Mouse (Mus musculus) induced T-regulatory cell, adult 2 months (primary cell): ENCODE results near the gene Gm9913.

ENCODE experiments used
- DNase-seq: peaks from one replicate; pipeline ENCODE4 v3.0.0-alpha.2; 2012; ENCODE audit warnings: low read depth

Gm9913 gene

GRCm38 (mm10) chr2:125496696-125497095, 8.2 kb upstream of the Gm9913 start:
- no peak for DNase-seq

DNA sequence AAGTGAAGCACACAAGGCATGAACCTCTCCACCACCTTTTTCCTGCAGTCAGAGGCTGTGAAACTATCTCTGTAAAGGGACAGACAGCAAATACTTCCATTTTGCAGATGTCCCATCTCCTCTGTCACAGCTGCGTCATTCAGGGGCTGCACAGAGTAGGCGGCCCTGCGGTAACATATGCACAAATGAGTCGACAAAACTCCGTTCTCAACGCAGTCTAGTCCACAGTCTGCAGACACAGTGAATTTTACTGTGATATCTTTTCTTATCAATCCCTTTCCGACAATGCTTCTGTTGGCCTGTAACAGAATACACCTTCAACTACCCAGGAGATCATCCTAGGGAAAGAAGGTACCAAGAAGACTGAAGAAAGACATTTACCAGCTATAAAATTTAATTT, 6.7 kb upstream of the Gm9913 start:
- DNase-seq: no peak

DNA sequence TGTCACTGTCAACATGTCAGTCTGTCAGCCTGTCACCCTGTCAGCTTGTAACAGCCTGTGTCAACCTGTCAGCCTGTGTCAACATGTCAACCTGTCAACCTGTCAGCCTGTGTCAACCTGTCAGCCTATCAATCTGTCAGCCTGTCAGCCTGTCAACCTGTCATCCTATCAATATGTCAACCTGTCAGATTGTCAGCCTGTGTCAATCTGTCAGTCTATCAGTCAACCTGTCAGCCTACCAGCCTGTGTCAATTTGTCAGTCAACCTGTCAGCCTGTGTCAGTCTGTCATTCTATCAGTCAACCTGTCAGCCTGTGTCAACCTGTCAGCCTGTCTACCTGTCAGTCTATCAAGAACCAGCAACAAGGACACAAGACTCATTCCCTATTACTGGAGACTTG, 3.4 kb upstream of the Gm9913 start:
- DNase-seq: no peak

GRCm38 (mm10) chr2:125505746-125506315, 942 bp downstream of the Gm9913 start:
- no peak for DNase-seq

GRCm38 (mm10) chr2:125506316-125507054, 1.6 kb downstream of the Gm9913 start:
- no peak for DNase-seq

DNA sequence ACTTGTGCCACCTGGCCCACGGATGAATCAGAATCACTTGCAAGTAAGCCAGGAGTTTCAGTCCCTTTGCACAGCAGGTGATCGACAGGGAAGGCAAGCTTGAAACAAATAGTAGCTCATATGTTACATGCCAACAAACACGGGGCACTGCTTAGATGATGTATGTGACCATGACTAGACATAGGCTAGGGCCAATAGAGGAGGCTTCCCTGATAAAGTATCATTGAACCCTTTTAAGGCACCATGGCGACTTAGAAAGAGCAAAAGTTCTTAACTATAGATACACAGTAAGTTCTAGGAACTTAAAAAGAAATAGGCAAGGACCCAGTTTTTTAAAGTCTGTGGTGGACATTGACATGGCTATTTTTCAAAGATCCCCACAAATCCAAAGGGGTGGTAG, 3.0 kb downstream of the Gm9913 start, which contains the start of gene Fbn1:
Gene Fbn1 (minus strand): TSS at position 101 of the 400 bp plus-strand sequence.
- DNase-seq: no peak

GRCm38 (mm10) chr2:125508381-125508780, 3.5 kb downstream of the Gm9913 start:
- no peak for DNase-seq

GRCm38 (mm10) chr2:125510752-125511151, 5.9 kb downstream of the Gm9913 start:
- no peak for DNase-seq

GRCm38 (mm10) chr2:125511898-125512297, 7.0 kb downstream of the Gm9913 start:
- no peak for DNase-seq

DNA sequence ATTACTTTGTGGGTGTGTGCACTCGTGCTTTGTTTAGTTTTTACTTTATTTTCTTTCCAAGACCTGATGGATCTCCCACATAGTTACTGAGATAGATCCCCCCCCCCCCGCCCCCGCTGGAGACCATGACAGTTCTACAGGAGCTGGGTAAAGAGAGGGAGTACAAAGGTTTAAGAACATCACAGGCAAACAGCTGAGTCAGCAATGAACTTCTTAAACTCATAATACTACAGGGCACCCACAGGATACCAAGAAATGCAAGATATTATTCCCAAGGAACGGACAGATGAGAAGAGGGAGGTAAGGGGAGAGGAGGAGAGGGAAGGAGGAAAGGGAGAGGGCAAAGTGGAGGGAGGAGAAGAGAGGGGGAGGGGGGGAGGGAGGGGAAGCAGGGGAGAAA, 7.7 kb downstream of the Gm9913 start:
- DNase-seq: no peak

GRCm38 (mm10) chr2:125514391-125514790, 9.5 kb downstream of the Gm9913 start:
- DNase-seq: no peak

- DNase-seq: no peak
Measured at GRCm38 (mm10) chr2:125515291-125516057, 10.6 kb downstream of the Gm9913 start.

- DNase-seq: no peak
Measured at GRCm38 (mm10) chr2:125516594-125516993, 11.7 kb downstream of the Gm9913 start.

DNA sequence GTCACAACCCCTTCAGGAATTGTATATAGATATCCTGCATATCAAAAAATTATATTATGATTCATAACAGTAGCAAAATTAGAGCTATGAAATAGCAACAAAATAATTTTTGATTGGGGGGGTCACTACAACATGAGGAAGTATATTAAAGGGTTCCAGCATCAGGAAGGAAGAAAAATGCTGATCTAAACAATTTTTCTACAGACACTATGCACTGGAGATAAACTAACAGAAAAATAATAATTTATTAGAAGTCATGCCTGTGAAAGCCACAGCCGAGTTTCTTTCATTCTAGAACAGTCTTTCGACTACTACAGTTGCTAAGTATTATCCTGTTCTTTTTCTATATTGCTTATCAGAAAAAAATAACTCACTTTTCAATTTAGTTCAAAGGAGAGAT, 20.6 kb downstream of the Gm9913 start:
- DNase-seq: no peak

DNA sequence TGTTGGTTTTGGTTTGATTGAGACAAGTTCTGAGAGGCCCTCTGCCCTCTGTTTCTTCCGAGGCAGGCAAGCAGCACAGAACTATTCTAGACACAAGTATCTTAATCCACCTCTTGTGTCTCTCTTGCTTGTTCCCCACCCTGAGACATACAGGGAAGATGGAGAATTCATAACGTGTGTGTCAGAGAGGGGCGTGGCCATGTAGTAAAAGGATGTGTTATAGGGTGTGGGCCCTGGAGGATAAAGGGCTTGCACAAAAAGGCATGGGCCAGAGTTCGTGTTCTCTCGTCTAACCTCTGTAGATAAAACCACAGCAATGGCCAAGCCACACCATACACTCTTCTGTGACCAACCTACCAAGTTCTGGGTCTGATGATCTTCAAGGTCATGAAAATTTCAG, 21.7 kb downstream of the Gm9913 start:
- DNase-seq: no peak

- DNase-seq: no peak
Measured at GRCm38 (mm10) chr2:125530665-125531064, 25.8 kb downstream of the Gm9913 start.

DNA sequence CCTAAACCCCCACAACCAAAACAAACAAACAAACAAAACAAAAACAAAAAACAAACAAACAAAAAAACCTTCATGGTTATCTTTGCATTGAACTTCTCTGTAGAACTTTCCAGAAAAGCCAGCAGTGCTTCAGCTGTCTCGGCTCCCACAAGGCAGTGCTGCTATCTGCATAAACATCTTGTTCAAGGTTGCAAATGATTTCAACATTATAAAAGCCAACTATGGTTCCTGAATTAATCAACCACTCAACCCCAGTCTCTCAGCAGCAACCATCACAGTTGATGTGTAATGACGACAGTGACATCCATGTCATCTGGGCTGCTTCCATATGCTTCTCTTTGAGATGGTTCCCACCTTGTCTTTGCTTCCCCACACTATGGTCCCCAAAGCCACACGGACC, 34.8 kb downstream of the Gm9913 start:
- DNase-seq: no peak

DNA sequence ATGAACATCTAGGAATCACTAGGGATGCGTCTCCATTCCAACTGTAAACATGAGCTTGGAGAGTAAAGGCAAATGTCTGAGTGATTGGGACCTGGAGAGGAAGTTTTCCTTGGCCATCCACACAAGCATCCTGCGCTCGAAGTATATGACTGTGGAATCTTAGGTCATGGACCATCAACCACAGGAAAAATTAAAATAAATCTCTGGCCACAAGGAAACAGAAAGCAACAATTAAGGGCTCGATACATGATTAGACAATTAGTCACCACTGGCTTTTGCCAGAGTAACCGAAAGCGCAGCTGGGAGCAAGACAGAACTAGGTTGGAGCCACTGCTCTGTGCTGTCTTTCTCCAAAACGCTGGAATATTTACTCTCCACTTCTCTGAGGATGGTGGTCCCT, 35.7 kb downstream of the Gm9913 start:
- DNase-seq: no peak

DNA sequence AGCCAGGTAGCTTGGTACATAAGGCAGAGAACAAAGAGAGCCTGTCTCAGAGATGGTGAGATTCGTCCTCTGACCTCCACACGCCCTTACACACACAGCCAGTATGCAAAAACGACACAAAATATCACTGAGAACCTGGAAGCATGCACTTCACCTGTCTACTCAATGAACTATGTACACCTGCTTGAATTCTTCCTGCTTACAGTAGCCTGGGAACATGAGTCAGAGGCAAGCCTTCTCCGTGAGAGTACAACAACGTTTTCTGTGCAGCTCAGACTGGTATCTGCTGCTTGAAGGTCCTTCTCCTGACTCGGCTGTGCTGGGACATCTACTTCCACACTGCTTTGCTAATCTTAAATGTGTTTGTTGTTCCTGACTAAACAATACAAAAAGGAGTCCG, 36.6 kb downstream of the Gm9913 start:
- DNase-seq: no peak

- DNase-seq: no peak
Measured at GRCm38 (mm10) chr2:125543646-125544045, 38.8 kb downstream of the Gm9913 start.

DNA sequence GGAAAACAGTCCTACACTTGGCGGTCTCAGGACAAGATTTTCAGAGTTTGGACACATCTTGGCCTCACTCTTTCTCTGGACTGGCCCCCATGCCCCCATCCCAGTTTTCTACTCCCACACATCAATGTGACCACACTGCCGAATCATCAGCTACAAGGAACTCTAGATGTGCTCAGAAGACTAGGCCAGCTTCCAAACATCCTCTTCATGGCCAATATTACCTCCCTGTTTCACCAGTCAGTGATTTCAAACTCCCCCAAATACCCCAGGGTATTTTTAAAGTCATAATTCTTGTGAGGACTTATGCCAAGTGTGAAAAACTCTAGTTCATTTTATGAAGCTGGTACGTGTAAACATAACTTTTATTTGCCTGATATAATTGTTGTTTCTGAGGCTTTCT, 40.1 kb downstream of the Gm9913 start:
- no peak for DNase-seq

- no peak for DNase-seq
Measured at GRCm38 (mm10) chr2:125548806-125549578, 44.1 kb downstream of the Gm9913 start.
